Comparison of ENCODE assay signal across 8 mouse cellular contexts in genomic region chr1:134120179-134120578, GRCm38 (mm10). TPM values are rescaled to one million over a fixed set of nuclear protein-coding genes. Genes with fewer than 3 reads are reported as not detected.
A peak's percentile ranks its signal among the peaks of the same experiment; 100 is the strongest.
DNase-seq lines count a peak whose midpoint lies in the region; ATAC-seq and TF ChIP-seq lines count a peak whose summit lies in the region.

No protein-coding gene starts in this region.

- no peak overlapping the region for H3K9ac ChIP-seq in midbrain, postnatal 0 days (replicated peaks; ENCODE audit: low read length, poor library complexity, severe bottlenecking)

- ATAC-seq in CD4-positive, CD25-positive, alpha-beta regulatory T cell, adult 4 months, result no peak
- ATAC-seq in midbrain, postnatal 0 days (ENCODE audit: low FRiP score), result peak; percentile 71

- H3K4me3 ChIP-seq in midbrain, postnatal 0 days (ENCODE audit: low read depth, low read length), result no peak overlapping the region

- intact Hi-C loops in left cerebral cortex, postnatal 4 days (cut with DNase I), result no loop called here

- peak; percentile 97 for TF ChIP-seq CTCF in midbrain, postnatal 0 days (IDR thresholded peaks at IDR 0.05)

- no peaks in the 10 kb centered on the region for H3K4me1 ChIP-seq in midbrain, postnatal 0 days (ENCODE audit: insufficient read depth, low read length)

- no peaks in the 10 kb centered on the region for H3K36me3 ChIP-seq in midbrain, postnatal 0 days (ENCODE audit: insufficient read depth, low read length)

- no peaks in the 10 kb centered on the region for H3K9me3 ChIP-seq in midbrain, postnatal 0 days (ENCODE audit: low read length)

- H3K27ac ChIP-seq in midbrain, postnatal 0 days (ENCODE audit: low read depth, low read length), result no peak overlapping the region

- peak; percentile 84 for DNase-seq in CD4-positive, CD25-positive, alpha-beta regulatory T cell, adult 2 months (ENCODE audit: low read depth, low spot score)
- DNase-seq in cerebellum, postnatal 10 days, result peak; percentile 96 to 98
- DNase-seq in frontal cortex, postnatal 10 days (ENCODE audit: low spot score in 2 of 2), result peak; percentile 76 to 86
- peak; percentile 74 for DNase-seq in hindlimb bud, embryonic 11.5 days (ENCODE audit: extremely low spot score, low read depth, low spot score)
- DNase-seq in left cerebral cortex, postnatal 4 days, result peak; percentile 92
- peak; percentile 95 for DNase-seq in midbrain, postnatal 0 days (ENCODE audit: low spot score)
- DNase-seq in spleen, postnatal 10 days (ENCODE audit: low spot score in 2 of 2), result peak; percentile 79 to 89

- no peaks in the 10 kb centered on the region for H3K27me3 ChIP-seq in midbrain, postnatal 0 days (ENCODE audit: insufficient read depth, low read length)

- no peak overlapping the region for H3K4me2 ChIP-seq in midbrain, postnatal 0 days (ENCODE audit: low read depth, low read length, poor library complexity, severe bottlenecking)

- WGBS in midbrain, postnatal 0 days, result 5% methylated on average over 5 of the region's 5 CpGs

RNA-seq across cellular contexts. Expression of gene Chit1, which starts 9.1 kb away (rescaled TPM):
- not detected for polyA plus RNA-seq in CD4-positive, CD25-positive, alpha-beta regulatory T cell, adult 4 months (2017; shearing (Covaris generic))
- total RNA-seq in left cerebral cortex, postnatal 4 days (2021), result under 1 TPM; 0.48 to 0.54 TPM
- total RNA-seq in midbrain, postnatal 0 days (2014; rRNA removed), result 0.24 and 0.99 TPM in 2 replicates
- 0.21 and 0.48 TPM in 2 replicates for polyA plus RNA-seq in midbrain, postnatal 0 days (2015; fragmentation: Nextera tagmentation; extraction: Ambion mirVana)

RNA-seq across cellular contexts. Expression of gene Btg2, which starts 41.3 kb away (rescaled TPM):
- 100 to 1,000 TPM; 243 to 289 TPM for polyA plus RNA-seq in CD4-positive, CD25-positive, alpha-beta regulatory T cell, adult 4 months (2017; shearing (Covaris generic))
- total RNA-seq in left cerebral cortex, postnatal 4 days (2021), result 1 to 10 TPM; 7.9 to 8.1 TPM
- 12.0 and 19.8 TPM in 2 replicates for total RNA-seq in midbrain, postnatal 0 days (2014; rRNA removed)
- 8.9 and 9.9 TPM in 2 replicates for polyA plus RNA-seq in midbrain, postnatal 0 days (2015; fragmentation: Nextera tagmentation; extraction: Ambion mirVana)
